Mouse (Mus musculus) heart, postnatal 0 days (tissue): ENCODE measurements around the gene C2cd2l. TPM values are rescaled to one million over a fixed set of nuclear protein-coding genes. Genes with fewer than 3 reads are reported as not detected.
"Not testable (repeated sequence)": the region's sequence is repeated elsewhere in the genome, so short reads cannot be mapped to it uniquely, and the experiment has no call there.

ENCODE experiments used
- ATAC-seq: fragments of 200-750 bp; cut with Nextera tagmentation; 2 replicates; pipeline ENCODE4 v1.8.0; 2017; ENCODE audit warnings: low read depth, moderate number of reproducible peaks, moderate library complexity; ENCODE audit not compliant: insufficient read depth
- DNase-seq: peaks from one replicate; pipeline ENCODE4 v3.0.0-alpha.2; 2016; ENCODE audit warnings: low spot score
- H3K27ac ChIP-seq: fragments of 300-500 bp; sonication (generic); 2 replicates; pipeline ENCODE4 v1.5.1; 2014; ENCODE audit warnings: low read depth, mild to moderate bottlenecking
- H3K27me3 ChIP-seq: fragments of 300-500 bp; sonication (generic); 2 replicates; pipeline ENCODE4 v1.6.1; 2014; ENCODE audit warnings: low read length, mixed read lengths; ENCODE audit not compliant: control insufficient read depth, insufficient read depth
- H3K36me3 ChIP-seq: fragments of 300-500 bp; sonication (generic); replicated peaks from 2 replicates; pipeline ENCODE4 v1.6.1; 2014; ENCODE audit warnings: low read length, mixed read lengths; ENCODE audit not compliant: control insufficient read depth, insufficient read depth
- H3K4me1 ChIP-seq: fragments of 300-500 bp; sonication (generic); 2 replicates; pipeline ENCODE4 v1.6.1; 2014; ENCODE audit warnings: antibody characterized with exemption; ENCODE audit not compliant: control insufficient read depth, insufficient read depth
- H3K4me2 ChIP-seq: fragments of 300-500 bp; sonication (generic); 2 replicates; pipeline ENCODE4 v1.6.1; 2014; ENCODE audit warnings: low read depth, mild to moderate bottlenecking, low read length, moderate library complexity
- H3K4me3 ChIP-seq: fragments of 300-500 bp; sonication (generic); 2 replicates; pipeline ENCODE4 v1.5.1; 2014; ENCODE audit warnings: low read depth, low read length
- H3K9ac ChIP-seq: fragments of 300-500 bp; sonication (generic); replicated peaks from 2 replicates; pipeline ENCODE4 v1.6.1; 2014; ENCODE audit warnings: low read depth, low read length, mixed read lengths
- H3K9me3 ChIP-seq: fragments of 300-500 bp; sonication (generic); replicated peaks from 2 replicates; pipeline ENCODE4 v1.6.1; 2016; ENCODE audit warnings: low read length; ENCODE audit not compliant: control insufficient read depth
- CTCF ChIP-seq: IDR thresholded peaks from 2 replicates; pipeline ENCODE4 v1.5.1; 2016; ENCODE audit warnings: antibody characterized with exemption, control low read depth, low read depth
- EP300 ChIP-seq: IDR thresholded peaks from 2 replicates; pipeline ENCODE4 v1.6.1; 2016; ENCODE audit warnings: antibody characterized with exemption, low read depth
- WGBS: fragments of 180-500 bp; shearing (Covaris S2); extraction: QIAGEN DNeasy Blood & Tissue Kit; methylation state at CpG from one replicate; pipeline ENCODE4 v1.1.7; 2014; 5-methylcytosine and 5-hydroxymethylcytosine counted together
- polyA plus RNA-seq: library from polyadenylated mRNA; unstranded; fragments of >200 nt; fragmentation: Nextera tagmentation; extraction: Ambion mirVana; gene quantifications from 2 replicates; pipeline ENCODE4 v1.2.1, GENCODE M21; 2015
- total RNA-seq: library from RNA; depleted of rRNA; stranded (reverse); fragments of >200 nt; gene quantifications from 2 replicates; pipeline ENCODE4 v1.2.3, GENCODE M21; 2014; ENCODE audit warnings: low replicate concordance

The C2cd2l gene
- total and polyA plus RNA-seq, 2 experiments from 2014 or later: 5.0 to 16.8 TPM

DNA sequence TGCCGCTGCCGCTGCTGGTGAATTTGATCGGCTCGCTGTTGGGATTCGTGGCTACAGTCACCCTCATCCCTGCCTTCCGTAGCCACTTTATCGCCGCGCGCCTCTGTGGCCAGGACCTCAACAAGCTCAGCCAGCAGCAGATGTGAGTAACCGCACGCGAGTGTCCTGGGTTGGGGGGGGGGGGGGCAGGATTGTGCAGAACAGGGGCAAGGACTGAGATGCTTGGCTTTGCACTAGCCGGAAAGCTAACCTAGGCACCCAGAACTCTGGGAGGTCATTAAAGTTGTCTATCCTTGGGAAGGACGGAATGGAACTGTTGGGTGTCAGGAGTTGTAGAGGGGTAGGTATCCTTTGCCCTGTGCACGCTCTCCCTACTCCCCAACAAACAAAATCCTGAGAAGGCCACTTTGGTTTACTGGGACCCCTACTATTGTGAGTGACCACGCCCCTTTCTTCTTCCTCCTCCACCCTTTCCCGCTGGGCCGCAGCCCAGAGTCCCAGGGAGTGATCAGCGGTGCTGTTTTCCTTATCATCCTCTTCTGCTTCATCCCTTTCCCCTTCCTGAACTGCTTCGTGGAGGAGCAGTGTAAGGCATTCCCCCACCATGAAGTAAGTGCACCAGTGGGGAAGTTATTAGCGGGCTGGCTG, 7.1 kb upstream of the C2cd2l start:
- no peaks in the 10 kb centered on the region for H3K9me3 ChIP-seq
- WGBS: under 1% methylated on average over 19 of the region's 22 CpGs
- peak overlapping the region; percentile 85 for H3K4me2 ChIP-seq
- ATAC-seq (peak; percentile 25; the same call in 1 of the 2 replicates), DNase-seq (no peak)
- TF ChIP-seq EP300 (no peak), CTCF (no peak)
- H3K9ac ChIP-seq: peak overlapping the region; percentile 83
- peak overlapping the region; percentile 88 for H3K27ac ChIP-seq
- H3K27me3 ChIP-seq: no peaks in the 10 kb centered on the region
- H3K4me3 ChIP-seq: peak overlapping the region; percentile 78
- H3K4me1 ChIP-seq: peaks cover 15% of the 10 kb centered on the region
- peaks cover 34% of the 10 kb centered on the region for H3K36me3 ChIP-seq

DNA sequence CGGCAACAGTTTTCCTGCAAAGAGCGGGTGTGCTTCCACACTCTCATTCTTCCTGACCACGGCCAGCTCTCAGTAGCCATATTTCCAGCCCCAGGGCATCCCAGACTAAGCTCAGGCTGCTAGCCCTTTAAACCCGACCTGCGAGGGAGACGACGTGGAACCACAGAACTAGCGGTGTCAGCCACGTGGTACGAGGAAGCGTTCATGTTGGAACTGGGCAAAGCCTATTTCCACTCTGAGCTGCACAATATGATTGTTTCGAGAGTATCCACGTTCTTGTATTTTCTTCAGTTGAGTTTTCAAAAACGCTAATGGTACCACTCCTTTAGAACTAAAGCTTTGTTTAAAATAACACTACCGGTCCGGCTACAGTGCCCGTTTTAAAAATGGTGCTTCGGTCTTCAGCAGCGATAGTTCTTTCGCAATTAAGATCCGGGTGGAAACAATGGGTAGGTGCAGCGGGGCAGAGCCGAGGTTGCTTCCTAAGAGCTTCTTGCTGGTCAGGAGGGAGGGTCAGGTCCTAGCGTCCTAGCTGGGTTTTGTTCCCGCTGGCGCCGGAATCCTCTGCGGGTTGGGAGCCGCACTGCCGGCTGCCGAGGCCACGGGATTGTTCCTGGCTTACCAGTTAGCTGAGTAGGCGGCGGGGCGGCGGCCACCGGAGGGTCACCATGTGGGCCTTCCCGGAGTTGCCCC, 6.4 kb upstream of the C2cd2l start:
- Histone ChIP-seq H3K4me2 (peak overlapping the region; percentile 85), H3K4me3 (peak overlapping the region; percentile 78), H3K9me3 (no peaks in the 10 kb centered on the region), H3K9ac (peak overlapping the region; percentile 83), H3K27me3 (no peaks in the 10 kb centered on the region), H3K36me3 (peaks cover 28% of the 10 kb centered on the region), H3K27ac (peak overlapping the region; percentile 88), H3K4me1 (peaks cover 15% of the 10 kb centered on the region)
- peak; percentile 94 for ATAC-seq
- 1% methylated on average over 38 of the region's 38 CpGs for WGBS
- peak; percentile 64; the same call in 1 of the 2 replicates for TF ChIP-seq EP300
- no peak for TF ChIP-seq CTCF
- DNase-seq: peak; percentile 91

DNA sequence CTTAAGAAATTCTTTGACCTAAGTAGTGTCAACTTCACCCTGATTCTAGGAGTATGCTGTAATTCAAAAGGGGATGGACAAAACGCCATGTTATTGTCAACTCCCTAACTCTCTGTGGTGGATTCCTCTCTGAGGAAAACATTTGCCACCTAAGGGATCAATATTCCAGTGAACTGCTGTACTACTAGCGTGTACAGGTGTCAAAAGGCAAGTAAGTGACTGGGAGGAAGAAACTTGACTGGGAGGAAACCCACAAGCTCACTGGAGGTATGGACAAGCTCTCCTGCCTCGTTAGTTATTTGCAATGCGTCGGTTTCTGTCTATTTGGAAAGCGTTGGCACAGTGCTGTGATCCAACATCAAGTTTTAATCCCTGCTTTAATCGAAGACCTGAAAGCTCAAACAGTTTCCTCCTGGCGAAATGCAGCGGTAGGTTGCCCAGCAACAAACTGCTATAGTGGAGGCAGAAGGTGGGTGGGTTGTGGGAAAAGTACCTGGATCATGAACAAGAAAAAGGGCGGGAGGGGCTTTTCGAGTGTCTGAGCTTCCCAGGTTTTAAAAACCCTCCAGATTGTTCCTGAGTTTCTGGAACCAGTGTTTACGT, 5.8 kb upstream of the C2cd2l start, which contains the start of gene Dpagt1:
Dpagt1 (plus strand) TSS at position 252 of the 603 bp plus-strand sequence.
- 3% methylated on average over 12 of the region's 12 CpGs for WGBS
- Histone ChIP-seq H3K4me1 (peaks cover 17% of the 10 kb centered on the region), H3K9ac (peak within 1 kb of the TSS; percentile 83), H3K9me3 (no peaks in the 10 kb centered on the region), H3K27me3 (no peaks in the 10 kb centered on the region), H3K4me3 (peak within 1 kb of the TSS; percentile 78), H3K4me2 (peak within 1 kb of the TSS; percentile 85), H3K27ac (peak within 1 kb of the TSS; percentile 88), H3K36me3 (peaks cover 21% of the 10 kb centered on the region)
- ATAC-seq: no peak
- peak; percentile 43 for DNase-seq
- TF ChIP-seq EP300 (no peak), CTCF (no peak)

DNA sequence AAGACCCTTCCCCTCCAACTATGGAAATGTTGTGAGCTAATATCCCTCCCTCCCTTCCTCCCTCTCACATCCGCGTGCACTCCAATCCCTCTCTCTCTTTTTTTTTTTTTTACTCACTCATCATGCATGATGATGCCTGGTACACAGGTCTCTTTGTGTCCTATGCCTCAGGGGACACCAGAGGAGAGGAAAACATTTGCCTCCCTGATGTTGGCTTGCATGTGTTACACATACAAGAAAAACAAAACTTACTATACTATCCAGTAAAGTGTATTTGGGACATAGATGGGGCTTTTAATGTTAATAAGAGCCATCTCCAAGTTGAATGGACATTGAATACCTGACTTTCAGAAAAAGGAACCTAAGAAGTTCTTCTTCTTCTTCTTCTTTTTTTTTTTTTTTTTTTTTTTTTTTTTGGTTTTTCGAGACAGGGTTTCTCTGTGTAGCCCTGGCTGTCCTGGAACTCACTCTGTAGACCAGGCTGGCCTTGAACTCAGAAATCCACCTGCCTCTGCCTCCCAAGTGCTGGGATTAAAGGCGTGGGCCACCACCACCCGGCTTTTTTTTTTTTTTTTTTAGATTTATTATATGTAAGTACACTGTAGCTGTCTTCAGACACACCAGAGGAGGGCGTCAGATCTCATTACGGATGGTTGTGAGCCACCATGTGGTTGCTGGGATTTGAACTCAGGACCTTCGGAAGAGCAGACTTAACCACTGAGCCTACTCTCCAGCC, 5.1 kb upstream of the C2cd2l start:
- H3K9me3 ChIP-seq, H3K27me3 ChIP-seq, DNase-seq, H3K9ac ChIP-seq, ATAC-seq: not testable (repeated sequence)
- peaks cover 19% of the 10 kb centered on the region for H3K4me1 ChIP-seq
- peak overlapping the region; percentile 85 for H3K4me2 ChIP-seq
- H3K27ac ChIP-seq: peak overlapping the region; percentile 88
- peaks cover 14% of the 10 kb centered on the region for H3K36me3 ChIP-seq
- WGBS: 70% methylated on average over 7 of the region's 8 CpGs
- H3K4me3 ChIP-seq: peak overlapping the region; percentile 78; the same call in 1 of the 2 replicates

DNA sequence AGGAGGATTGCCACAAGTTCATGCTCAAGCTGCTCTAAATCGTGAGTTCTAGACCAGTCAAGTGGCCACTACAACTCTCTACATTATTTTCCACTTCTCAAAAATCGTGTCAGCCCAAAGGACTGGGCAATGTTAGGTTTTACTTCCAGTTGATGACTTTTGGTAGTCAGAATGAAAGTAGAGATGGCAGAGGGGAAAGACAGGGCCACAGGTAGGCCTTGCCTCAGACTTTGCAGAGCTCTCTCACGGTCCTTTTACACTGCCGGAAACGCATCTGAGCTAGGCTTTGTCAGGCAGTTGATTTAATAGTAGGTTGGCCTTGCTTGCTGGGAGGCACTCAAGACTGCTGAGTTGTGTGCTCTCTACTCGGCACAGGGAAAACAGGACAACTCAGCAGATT, 4.1 kb upstream of the C2cd2l start:
- Histone ChIP-seq H3K9ac (no peak overlapping the region), H3K9me3 (no peaks in the 10 kb centered on the region), H3K4me3 (no peak overlapping the region), H3K4me2 (no peak overlapping the region), H3K27me3 (no peaks in the 10 kb centered on the region), H3K4me1 (peaks cover 22% of the 10 kb centered on the region), H3K27ac (no peak overlapping the region), H3K36me3 (peaks cover 5% of the 10 kb centered on the region; the same call in 1 of the 2 replicates)
- WGBS: 77% methylated on average over 6 of the region's 6 CpGs
- ATAC-seq (no peak), DNase-seq (no peak)
- TF ChIP-seq EP300 (no peak), CTCF (no peak)

DNA sequence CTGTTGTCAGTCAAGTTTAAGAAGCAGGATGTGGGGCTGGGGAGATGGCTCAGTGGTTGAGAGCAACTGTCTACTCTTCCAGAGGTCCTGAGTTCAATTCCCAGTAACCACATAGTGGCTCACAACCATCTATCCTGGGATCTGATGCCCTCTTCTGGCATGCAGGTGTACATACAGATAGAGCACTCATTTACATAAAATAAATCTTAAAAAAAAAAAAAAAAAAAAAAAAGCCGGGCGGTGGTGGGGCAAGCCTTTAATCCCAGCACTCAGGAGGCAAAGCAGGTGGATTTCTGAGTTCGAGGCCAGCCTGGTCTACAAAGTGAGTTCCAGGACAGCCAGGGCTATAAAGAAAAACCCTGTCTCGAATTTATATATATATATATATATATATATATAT, 3.6 kb upstream of the C2cd2l start:
- 77% methylated on average over 4 of the region's 4 CpGs for WGBS
- H3K4me3 ChIP-seq, H3K9ac ChIP-seq, H3K4me2 ChIP-seq, H3K9me3 ChIP-seq, H3K27ac ChIP-seq, ATAC-seq, H3K36me3 ChIP-seq, DNase-seq, H3K27me3 ChIP-seq: not testable (repeated sequence)
- peaks cover 27% of the 10 kb centered on the region for H3K4me1 ChIP-seq
